Mouse (Mus musculus) heart, adult 8-10 months (tissue): ENCODE results near the gene Casc1. TPM values are rescaled to one million over a fixed set of nuclear protein-coding genes. Genes with fewer than 3 reads are reported as not detected.
A peak's percentile ranks its signal among the peaks of the same experiment; 100 is the strongest.

ENCODE experiments used
- DNase-seq: peaks from one replicate; pipeline ENCODE4 v3.0.0; 2022; ENCODE audit warnings: low spot score
- total RNA-seq, 4 experiments: library from RNA; stranded (reverse); gene quantifications; 2 replicates each; pipeline ENCODE4 v1.2.4; 2022

Casc1 gene
- total RNA-seq, 4 experiments from 2014 or later = 1.0 to 1.8 (median 1.6) TPM

DNA sequence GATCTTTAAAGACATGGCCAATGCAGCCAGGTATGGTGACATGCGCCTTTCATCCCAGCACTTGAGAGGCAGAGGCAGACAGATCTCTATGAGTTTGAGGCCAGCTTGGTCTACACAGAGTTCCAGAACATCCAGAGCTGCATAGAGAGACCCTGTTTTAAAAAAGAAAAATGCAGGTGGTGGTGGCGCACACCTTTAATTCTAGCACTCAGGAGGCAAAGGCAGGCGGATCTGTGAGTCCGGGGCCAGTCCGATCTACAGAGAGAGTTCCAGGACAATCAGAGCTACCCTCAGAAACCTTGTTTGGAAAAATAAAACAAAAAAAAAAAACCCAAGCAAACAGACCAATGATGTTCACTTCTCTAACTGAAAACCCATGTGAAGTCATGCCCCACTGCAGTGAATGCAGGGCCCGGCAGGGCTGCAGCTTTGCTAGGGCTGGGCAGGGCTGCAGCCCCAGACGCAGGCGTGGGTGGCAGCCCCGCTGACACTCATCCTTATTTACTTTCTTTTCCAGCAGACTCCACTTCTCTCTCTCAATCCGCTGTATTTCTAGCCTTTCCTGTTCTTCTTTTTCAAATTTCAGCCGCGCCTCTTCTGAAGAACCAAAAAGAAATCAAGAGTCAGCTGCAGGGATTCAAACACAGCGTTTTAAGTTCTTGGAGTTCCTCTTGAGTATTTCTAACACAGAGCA lies 8.2 kb downstream of the Casc1 start:
- DNase-seq = no peak

DNA sequence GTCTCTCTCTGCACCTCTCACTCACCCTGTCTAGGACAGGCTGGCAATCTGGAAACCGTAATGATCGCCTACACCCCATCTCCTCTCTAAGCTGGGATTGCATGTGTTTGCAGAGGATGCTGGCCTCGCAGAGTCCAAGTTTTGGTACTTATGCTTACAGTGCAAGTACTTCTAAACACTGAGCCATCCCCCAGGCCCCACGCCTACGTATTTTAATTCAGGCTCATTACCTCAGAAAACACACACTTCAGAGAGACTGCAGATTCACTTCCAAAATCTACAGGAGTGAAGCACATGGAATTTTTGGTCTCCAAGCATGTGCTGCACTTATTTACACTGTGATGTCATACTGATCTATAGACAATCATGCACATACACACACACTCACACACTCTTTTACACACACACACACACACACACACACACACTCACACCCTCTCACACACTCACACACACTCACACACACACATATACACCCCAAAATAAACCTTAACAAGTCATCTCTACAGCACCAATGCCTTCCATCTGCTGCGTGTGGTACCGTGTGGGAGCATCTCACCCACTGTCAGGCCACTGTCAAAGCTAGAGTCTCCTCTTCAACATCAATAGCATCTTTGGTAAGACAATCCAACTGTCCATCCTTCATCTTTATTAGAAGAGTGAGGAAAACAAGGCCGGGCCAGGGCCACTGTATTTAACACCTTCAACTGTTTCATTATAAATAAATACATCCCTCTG lies 12.7 kb downstream of the Casc1 start:
- DNase-seq = no peak

DNA sequence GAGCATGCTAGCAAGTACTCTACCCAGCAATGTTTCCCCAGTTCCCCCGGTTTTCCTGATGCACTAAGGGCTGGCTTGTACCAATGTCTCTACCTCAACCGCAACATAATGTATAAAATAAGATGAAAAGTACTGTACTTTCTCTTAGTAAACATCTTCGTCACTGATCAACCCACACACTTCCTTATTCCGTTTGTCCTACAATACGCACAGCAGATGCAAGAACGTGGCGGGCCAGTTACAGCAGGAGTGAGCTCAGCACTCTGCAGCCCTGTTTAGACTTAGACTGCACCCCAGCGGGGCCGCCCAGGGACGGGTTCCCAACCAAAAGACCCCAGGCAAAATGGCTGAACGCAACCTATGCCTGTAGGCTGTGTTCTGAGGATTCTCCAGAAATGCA lies 17.4 kb downstream of the Casc1 start:
- no peak for DNase-seq

DNA sequence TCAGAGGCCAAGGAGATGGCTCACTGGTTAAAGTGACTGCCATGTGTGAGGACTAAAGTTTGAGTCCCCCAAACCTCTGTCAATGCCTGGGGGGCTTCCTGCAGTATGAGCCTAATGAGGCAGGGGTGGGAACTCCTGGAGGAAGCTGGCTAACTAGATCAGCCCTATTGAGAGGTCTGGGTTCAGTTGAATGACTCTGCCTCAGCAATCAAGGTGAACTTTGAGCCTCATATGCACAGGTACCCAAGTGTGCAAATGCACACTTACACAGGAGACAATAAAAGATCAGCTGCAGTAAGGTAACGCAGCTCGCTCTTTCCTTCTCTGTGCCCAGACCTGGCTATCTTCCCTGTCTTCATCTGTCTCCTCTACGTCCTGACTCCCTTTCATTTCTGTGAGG lies 17.8 kb downstream of the Casc1 start:
- DNase-seq = no peak

DNA sequence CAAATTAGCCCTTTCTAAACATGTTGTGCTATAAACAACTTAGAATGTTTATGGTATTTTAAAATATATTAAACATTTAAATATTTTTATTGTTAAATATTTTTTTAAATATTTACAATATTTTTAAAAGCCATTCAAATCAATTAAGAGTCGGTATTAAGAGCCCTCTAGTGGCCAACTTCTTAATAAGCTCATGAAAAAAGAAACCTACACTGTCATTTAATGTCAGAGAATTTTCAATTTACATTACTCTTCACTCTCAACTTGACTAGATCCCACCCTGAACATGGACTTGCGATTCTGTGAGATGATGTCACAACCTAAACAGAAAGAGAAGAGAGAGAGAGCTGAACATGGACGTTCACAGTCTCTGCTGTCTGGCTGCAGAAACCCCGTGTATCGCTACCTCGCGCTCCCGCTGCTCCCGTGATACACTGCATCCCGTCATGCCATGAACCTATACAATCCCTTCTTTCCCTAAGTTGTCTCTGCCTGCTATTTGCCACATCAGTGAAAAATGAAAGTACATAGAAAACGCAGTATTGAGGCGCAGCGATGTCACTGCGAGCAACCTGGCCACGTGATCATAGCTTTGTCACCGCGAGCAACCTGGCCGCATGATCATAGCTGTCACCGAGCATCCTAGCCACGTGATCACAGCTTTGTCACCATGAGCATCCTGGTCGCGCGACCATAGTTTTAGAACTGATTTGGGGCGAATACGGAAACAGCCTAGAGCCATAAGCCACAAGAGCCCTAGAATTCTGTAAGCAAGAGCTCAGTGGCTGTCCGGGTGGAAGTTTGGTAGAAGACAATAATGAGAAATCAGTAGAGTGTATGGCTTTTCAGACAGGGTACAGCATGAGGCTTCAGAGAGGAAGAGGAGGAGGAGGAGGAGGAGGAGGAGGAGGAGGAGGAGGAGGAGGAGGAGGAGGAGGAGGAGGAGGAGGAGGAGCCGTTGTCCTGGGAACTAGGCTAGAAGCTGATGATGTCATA lies 23.4 kb downstream of the Casc1 start:
- DNase-seq = peak; percentile 28

DNA sequence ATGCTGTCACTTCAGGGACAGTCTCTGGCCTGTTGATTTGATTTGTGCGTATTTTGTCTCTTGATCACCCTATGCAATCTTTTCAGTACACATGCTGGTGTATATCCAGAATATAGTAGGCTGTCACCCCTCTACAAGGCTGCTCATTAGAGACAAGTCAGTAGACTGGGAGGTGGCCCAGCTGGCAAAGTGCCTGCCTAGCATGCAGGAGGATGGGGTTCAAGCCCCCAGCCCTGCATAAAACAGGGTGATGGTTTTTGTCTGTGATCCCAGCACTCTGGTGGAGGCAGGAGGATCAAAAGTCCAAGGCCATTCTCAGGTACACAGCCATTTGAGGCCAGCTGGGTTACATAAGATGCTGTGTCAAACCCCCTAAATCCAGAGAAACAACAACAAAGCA lies 24.7 kb downstream of the Casc1 start:
- DNase-seq = no peak

DNA sequence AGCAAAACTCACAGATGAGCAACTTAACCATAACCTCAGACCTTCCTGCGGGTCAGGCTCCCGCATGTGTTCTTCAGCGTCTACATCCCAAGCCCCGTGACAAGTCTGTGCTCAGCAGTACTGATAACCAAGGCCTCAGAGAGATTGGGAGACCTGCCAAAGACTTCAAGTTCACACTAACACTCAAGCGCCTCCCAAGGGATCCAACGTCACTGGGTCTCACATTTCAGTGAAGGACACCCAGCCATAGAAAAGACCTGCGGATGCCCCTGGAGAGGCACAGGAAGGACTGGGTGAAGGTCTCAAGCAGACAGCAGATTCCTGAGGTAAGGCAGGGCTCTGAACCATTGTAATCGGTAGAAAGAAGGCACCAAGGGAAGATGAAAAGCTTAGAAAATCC lies 28.8 kb downstream of the Casc1 start:
- DNase-seq = peak; percentile 63

DNA sequence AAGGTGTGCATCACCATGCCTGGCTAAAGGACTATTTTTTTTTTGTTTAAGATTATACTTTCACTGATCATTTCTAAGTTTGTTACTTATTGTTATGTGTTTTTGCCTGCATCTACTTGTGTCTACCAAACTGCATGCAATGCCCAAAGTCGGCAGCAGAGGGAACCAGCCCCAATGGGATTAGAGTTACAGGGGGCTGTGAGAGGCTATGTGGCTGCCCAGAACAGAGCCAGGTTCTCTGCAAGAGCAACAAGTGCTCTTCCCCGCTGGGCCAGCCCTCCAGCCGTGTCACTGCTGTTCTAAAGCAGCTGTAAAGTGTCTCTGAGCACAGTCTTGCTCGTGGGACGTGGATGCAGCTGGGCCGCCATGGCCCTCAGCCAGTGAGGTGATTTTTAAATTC lies 31.1 kb downstream of the Casc1 start:
- peak; percentile 40 for DNase-seq

DNA sequence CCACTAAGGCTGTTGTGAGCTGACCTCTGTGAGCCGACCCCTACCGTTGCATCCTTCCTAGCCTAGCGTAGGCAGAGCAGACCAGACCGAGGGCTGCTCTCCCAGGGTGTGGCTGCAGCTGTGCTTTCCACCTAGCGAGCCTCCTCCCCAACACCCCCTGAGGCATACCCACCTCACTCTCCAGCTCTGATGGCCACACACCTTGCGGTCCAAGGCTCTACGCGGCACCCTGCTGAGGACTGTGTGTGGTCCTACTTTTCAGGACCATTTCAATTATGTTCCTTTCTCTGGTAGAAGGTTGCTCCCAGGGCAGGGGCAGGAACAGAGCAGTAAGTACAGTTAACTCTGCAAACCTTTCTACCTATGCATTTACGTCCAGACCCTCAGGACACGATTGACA lies 34.3 kb downstream of the Casc1 start:
- no peak for DNase-seq

DNA sequence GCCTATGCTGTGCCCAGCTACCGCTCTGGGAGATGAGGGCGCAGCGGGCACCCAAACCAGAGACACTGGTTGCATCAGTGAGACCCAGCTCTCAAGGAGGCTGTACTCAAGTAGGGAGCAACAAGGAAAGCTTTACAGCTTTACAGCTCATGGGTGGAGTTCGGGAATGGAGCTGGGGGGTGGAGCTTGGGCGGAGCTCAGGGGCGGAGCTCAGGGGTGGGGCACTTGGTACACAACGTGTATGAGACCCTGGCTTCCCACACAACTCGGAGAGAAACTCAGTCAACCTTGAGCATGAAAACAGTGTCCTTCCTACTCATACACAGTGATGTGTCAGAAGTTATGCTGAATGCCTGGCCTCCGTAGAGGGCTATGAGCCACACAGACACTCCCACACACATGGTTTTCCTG lies 35.2 kb downstream of the Casc1 start:
- DNase-seq = no peak

DNA sequence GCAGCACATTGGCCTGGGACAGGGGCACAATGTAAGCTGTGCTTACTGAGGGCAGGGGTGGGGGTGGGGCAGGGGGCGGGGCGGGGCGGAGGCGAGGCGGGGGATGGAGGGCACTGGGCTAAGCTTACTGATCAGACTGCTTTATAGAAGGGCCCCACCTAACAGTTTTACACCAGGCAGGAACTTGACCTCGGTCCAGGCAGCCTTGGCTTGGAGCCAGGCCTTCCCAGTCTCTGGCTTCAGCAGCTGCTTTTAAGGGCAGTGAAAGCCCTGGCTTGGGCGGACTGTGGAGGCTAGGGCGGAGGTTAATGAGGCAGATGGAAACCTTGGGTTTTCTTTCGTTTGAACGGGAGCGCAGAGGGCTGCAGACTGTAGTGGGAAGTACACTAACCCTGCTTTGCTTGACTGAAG lies 37.0 kb downstream of the Casc1 start:
- DNase-seq = peak; percentile 83

DNA sequence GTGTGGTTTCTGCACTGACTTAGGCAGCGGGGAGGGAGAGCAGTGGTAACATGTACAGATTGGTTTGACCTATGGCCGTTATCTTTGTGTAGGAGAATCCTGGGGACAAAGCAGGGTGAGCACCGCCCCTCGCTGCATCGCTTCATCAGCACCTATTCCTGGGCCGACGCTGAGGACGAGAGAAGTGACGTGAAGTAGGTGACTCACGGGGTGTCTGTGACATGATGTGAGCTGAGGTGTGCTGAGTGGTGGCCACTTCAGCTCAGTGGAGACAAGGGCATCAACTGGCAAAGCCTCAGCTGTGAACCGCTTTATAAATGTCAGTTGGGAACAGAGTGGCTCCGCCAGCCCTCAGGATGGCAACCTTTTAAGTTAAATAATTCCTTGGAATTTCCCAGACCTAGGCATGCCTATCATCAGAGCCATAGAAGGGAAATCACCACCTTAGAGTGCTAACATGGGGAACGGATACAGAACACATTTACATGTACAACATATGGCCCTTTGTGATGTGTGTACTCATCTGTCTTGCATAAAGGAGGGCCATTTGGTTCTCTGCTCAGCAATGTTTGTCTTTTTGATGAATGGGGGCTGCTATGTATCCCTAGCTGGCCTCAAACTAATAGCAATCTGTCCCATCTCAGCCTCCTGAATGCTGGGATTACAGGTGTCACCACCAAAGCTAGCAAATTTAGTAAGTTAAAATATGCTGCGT lies 38.8 kb downstream of the Casc1 start:
- no peak for DNase-seq

DNA sequence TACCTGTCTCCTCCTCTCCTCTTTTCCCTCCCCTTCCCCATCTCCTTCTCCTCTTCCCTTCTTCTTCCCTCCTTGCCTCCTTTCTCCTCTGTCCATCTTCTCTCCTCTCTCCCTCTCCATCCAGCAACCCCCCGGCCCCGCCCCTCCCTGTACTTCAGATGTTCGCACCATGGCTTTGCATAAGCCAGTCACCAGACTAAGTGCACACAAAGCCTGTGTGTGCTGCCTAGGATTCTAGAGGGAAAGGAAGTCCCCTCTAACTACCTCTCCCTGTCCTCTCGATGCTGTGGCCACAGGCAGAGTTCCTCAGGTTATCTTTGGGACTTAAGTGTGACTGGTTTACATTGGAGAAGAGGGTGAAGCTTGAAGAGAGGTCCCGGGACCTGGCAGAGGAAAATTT lies 50.2 kb downstream of the Casc1 start:
- no peak for DNase-seq

DNA sequence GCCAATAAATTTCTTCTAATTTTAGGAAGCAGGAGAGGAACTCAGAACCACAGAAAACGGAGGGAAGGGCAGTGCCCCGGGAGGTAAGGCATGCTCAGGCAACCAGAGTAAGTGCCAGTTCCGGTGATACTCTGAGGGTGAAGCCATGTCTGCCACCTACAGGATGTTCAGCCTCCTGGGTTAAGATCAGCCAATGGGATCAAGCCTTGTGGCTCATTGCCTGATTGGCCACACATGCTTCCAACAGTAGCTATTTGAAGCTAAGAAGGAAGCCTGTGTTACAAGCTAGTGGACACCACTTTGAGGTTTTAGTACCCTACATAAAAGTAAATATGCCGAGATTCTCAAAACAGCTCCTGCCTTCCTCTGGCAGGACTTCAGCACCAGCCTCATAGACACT lies 52.2 kb downstream of the Casc1 start:
- DNase-seq = no peak

DNA sequence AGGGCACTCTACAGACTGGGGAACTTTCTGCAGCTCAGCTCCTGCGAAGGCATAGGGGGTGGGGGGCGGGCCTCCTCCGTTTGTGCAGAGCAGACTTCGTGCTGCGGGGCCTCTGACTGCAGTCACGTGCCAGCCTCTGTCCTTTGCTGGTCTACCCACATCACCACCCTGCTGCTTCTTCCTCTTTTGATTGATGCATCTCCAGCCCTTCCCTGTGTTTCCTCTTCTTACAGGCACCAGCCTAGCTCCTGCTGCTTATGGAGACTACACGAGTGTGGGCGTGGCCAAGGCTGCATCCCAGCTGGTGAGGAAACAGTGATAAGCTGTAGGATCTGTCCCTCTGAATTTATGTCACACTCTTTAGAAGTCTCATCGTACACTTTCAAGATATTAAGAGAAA lies 61.8 kb downstream of the Casc1 start:
- peak; percentile 11 for DNase-seq

DNA sequence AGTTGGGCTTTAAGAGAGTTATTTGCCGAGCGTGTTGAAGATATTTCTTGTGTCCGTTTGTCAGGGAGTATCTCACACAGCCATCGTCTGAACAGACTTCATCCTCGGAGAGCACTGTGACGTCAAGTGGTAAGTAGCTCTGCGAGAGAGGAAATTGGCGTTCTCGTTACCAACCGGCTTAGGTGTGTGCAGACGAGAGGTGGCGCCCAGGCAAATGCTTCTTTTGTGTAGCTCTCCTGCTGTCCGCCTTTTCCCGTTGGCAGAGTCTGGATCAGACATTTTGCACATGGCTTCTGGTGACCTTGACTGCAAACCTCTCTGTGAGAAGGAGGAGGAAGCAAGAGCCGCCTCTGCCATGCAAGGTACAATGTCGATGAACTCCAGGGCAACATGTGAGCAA lies 63.1 kb downstream of the Casc1 start:
- DNase-seq = no peak

DNA sequence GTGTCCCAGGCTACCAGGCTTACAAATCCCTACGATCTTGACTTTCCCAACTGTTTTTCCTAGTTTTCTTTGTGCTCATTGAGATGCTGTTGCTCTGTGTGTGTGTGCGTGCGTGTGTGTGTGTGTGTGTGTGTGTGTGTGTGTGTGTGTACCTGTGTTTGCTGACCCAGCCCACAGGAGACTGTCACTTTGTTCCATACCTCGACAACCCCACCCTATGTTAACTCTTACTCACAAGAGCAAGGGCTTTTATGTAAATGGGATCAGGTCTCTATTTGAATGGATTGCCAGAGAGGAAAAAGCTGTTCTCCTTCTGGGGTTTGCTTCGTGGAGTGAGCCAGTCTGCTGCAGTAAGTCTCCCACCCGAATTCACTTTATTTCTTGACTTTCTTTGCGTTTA lies 65.6 kb downstream of the Casc1 start:
- DNase-seq = no peak

DNA sequence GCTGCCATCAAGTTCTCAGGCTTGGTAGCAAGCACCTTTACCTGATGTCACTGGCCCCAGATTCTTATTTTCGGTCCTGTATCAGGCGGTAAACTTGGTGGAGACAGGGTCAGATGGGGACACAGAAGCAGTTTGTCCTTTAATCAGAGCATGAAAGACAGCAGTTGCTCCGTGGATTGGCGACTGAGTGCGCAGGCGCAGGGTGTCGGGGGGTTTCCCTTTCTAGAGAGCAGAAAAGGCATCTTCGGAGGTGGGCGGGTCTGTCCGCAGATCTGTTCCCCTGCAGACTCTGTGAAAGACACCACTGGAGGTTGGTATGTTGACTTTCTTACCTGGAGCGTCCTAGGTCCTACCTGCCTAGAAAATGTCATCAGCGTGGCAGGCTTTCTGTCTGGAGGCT lies 69.0 kb downstream of the Casc1 start:
- DNase-seq = no peak

DNA sequence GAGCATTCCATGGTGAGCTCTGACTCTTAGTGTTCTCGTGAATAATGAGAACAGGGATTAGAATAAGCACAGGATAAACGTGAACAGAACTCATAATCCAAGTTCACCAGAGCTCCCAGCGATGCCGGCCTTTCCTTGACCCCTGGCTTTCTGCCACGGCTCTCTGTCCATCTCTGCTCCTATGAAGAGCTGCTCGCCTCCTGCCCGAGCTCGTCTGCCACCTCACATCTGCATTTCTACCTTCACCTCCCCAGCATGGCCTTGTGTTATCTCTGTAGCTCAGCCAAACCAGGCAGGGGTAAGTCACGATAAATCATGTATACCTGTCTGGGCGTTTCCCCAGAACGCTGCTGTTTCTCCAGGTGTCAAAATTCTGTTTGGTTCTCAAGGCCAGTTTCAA lies 70.1 kb downstream of the Casc1 start:
- no peak for DNase-seq

DNA sequence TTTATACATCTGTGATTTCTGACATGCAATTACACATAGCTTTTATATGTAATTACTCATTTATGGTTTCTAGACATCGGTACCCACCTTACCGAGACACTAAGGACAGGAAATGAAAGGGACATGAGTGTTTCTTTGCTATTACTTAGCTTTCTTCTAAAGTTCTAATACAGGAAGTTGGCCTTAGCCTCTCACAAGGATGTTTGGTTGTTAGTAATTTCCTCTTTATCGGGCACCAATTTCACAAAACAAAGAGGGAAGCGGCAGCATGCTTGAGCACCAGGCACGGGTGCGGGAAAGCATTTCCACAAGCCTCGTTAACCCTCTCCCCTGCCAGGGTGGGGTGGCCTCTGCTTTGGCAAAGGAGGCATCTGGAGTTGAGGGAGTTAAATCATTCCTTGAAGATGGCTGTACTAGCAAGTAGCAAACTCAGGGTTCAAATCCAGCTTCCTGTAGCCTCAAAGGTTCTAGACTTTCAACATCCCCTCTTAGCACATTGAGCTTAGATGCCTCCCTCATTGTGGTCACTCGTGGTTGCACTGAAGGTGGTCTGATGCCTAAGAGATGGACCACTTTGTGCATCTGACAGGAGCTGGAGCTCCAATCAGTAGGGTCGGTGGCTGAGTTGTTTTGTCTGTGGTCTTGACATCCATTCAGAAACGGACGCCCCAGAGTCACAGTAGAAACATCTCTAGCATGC lies 70.9 kb downstream of the Casc1 start:
- no peak for DNase-seq

DNA sequence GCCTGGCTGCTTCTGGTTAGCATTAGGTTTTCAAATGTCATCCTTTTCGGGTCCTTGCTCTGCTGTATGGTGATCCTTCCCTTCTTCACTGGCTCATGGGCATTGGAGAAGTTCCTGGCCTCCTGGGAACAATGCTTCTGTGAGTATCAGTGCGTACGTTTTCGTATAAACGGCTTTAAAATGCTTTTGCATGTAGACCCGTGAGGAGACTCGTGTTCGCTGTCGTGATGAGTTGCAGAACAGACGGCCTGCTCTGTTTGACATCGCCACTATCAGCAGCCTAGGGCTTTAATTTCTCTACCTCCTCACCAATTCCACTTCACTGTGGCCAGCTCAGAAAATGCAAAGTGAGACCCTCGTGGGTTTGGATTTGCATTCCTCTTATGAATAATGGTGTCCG lies 71.6 kb downstream of the Casc1 start:
- DNase-seq = no peak
